Mouse (Mus musculus) gastrocnemius, adult 18-20 months (tissue): ENCODE results near the gene Gm10477. TPM values are rescaled to one million over a fixed set of nuclear protein-coding genes. Genes with fewer than 3 reads are reported as not detected.
"Not testable (repeated sequence)": the region's sequence is repeated elsewhere in the genome, so short reads cannot be mapped to it uniquely, and the experiment has no call there.

Source experiments
- DNase-seq: peaks from one replicate; pipeline ENCODE4 v3.0.0; 2021; ENCODE audit warnings: low spot score
- long read RNA-seq, 2 experiments: library from polyadenylated mRNA; stranded (forward); transcript quantifications; one replicate each; pipeline ENCODE4 v2.0.0; 2021
- total RNA-seq, 2 experiments: library from RNA; stranded (reverse); gene quantifications; 2 replicates each; pipeline ENCODE4 v1.2.3; 2021

Gene Gm10477
- not detected for total RNA-seq
- long read RNA-seq, experiment 1, result 0 reads
- long read RNA-seq, experiment 2, result 0 reads

GRCm38 (mm10) chrX:56524442-56524841, at the start of gene Gm10477:
Gene Gm10477, plus strand, starts transcription at chrX:56524742.
- not testable (repeated sequence) for DNase-seq

DNA sequence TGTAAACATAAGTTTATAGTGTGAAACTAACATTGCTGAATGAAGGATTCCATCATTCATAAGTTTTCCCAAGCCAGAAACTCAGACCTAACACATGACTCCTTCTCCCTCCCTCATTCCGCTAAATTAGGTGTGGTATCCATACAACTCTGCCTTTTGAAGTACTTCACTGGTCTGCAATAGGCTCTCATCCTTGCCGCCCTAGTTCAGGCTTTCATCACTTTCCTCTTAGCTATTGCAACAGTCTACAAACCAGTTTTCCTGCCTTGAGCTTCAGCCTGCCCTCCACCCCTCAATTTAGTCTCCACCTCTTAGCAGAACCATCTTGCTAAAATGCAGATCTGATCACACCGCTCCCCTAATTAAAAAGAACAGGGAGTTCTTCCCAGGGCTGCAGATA, 47.0 kb upstream of the Gm10477 start:
- DNase-seq, result no peak

- DNase-seq, result no peak
These were observed 42.6 kb upstream of the Gm10477 start for GRCm38 (mm10) chrX:56481906-56482305.

DNA sequence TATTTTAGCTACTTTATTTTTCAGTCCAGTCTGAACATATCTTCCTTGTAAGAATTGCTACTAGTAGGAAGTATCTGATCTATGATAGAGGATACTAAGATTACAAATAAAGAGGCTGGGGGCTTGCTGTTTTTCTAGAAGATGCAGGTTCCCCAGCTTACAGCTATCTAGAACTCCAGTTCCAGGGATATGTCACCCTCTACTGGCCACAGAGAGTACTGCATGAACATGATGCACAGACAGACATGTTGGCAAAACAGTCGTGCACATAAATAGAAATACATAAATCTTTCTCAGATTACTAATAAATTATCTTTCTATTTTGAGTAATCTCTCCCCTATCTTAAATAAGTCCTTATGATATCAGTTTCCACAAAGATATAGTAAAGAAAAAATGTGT, 34.8 kb upstream of the Gm10477 start:
- peak; percentile 80 for DNase-seq

GRCm38 (mm10) chrX:56497241-56497640, 27.3 kb upstream of the Gm10477 start:
- peak; percentile 1 for DNase-seq

DNA sequence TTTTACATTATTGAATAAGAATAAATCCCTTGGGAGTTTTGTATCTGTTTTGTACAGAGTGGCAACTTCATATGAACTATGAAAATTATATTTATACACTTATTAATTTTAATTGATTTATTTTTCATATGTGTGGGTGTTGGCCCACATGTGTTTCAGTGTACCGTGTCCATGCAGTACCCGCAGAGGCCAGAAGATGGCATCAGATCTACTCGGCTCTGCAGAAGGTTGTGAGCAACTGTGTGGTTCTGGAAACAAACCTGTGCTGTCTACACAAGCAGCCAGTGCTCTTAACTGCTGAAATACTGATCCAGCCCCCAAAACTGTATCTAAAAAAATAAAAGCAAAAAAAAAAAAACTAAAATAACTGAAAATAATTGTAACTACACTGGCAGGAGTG, 6.7 kb downstream of the Gm10477 start:
- DNase-seq, result peak; percentile 41

DNA sequence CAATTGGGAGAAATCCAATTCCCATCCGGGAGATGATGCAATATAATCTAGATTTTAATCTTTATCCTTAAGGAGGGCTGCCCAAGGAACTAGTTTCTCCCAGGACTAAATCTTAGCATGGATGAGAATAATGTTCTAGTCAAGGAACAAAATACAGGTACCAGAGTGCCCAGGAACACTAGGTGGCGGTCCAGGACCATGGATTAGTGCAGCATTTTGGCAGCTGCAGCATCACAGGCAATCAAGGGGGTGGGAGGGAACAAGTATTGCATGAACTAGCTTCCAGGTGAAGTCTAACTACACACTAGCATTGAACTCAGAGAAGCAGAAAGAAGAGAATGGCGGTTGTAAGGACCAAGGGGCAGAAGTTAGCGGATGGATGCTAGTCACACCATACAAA, 12.6 kb downstream of the Gm10477 start:
- no peak for DNase-seq

DNA sequence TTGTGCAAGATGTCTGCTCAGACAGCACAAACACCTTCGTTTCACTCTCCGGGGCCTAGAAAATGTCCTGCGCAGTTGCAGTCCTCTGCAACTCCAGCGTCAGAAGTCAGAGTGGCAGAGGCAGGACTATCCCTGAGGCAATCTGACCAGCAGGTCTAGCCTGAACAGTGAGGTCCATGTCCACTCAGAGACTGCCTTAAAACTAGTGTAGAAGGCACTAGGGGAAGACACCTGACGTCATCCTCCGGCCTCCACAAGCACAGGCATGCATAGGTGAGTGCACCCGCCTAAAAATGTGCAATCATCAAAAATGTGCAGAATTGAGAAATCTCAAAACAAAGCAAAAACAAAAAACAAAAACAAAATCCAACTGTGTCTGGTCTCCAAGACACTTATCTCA, 25.0 kb downstream of the Gm10477 start, which contains the start of gene Gm648:
Gene Gm648 (minus strand): TSS at position 101 of the 400 bp plus-strand sequence.
- no peak for DNase-seq

- DNase-seq, result no peak
These were observed 29.0 kb downstream of the Gm10477 start for GRCm38 (mm10) chrX:56553584-56553983.

- peak; percentile 1 for DNase-seq
These were observed 47.9 kb downstream of the Gm10477 start for GRCm38 (mm10) chrX:56572465-56572864.

Other genes with a start within 250 kb of the Gm10477 start
- gene Zfp449, start 178.3 kb upstream of the Gm10477 start, total RNA-seq, result 1 to 10 TPM; 2.4 to 2.8 TPM
- gene Smim10l2a, start 150.2 kb upstream of the Gm10477 start, total RNA-seq, result under 1 TPM in 1 of 2 experiments, not detected in 1; 0.09 TPM
- 1 to 10 TPM in 1 of 2 experiments, not detected in 1; 1.1 TPM for gene Gm2174, start 76.8 kb upstream of the Gm10477 start, total RNA-seq
- 1 to 10 TPM; 3.4 to 4.8 TPM for gene Ints6l, start 69.9 kb upstream of the Gm10477 start, total RNA-seq
- not detected for gene Gm648, start 24.9 kb downstream of the Gm10477 start, total RNA-seq
- 10 to 100 TPM; 24.2 to 25.8 TPM for gene Mmgt1, start 73.3 kb downstream of the Gm10477 start, total RNA-seq
- 10 to 100 TPM; 25.1 to 26.3 TPM for gene Slc9a6, start 85.0 kb downstream of the Gm10477 start, total RNA-seq
- gene Fhl1, start 207.0 kb downstream of the Gm10477 start, total RNA-seq, result 1,000 to 10,000 TPM; 1,822 to 2,163 TPM